Mouse (Mus musculus) liver, embryonic 13.5 days (tissue): ENCODE measurements around the gene Pcnx. TPM values are rescaled to one million over a fixed set of nuclear protein-coding genes. Genes with fewer than 3 reads are reported as not detected.
"Not testable (repeated sequence)": the region's sequence is repeated elsewhere in the genome, so short reads cannot be mapped to it uniquely, and the experiment has no call there.

ENCODE experiments used
- ATAC-seq: fragments of 200-750 bp; cut with Nextera tagmentation; 2 replicates; pipeline ENCODE4 v1.8.0; 2017; ENCODE audit warnings: low read depth, mild to moderate bottlenecking, moderate number of reproducible peaks, moderate library complexity
- DNase-seq: peaks from one replicate; pipeline ENCODE4 v3.0.0; 2022
- H3K27ac ChIP-seq: fragments of 300-500 bp; sonication (generic); 2 replicates; pipeline ENCODE4 v1.5.1; 2015; ENCODE audit warnings: moderate library complexity, mild to moderate bottlenecking, inconsistent platforms
- H3K27me3 ChIP-seq: fragments of 300-500 bp; sonication (generic); 2 replicates; pipeline ENCODE4 v1.6.1; 2015; ENCODE audit warnings: mild to moderate bottlenecking, inconsistent platforms
- H3K36me3 ChIP-seq: fragments of 300-500 bp; sonication (generic); 2 replicates; pipeline ENCODE4 v1.6.1; 2015; ENCODE audit warnings: mild to moderate bottlenecking, inconsistent platforms
- H3K4me1 ChIP-seq: fragments of 300-500 bp; sonication (generic); replicated peaks from 2 replicates; pipeline ENCODE4 v1.6.1; 2015; ENCODE audit warnings: inconsistent platforms
- H3K4me2 ChIP-seq: fragments of 300-500 bp; sonication (generic); 2 replicates; pipeline ENCODE4 v1.6.1; 2015; ENCODE audit warnings: inconsistent platforms, mild to moderate bottlenecking, moderate library complexity
- H3K4me3 ChIP-seq: fragments of 300-500 bp; sonication (generic); replicated peaks from 2 replicates; pipeline ENCODE4 v1.5.1; 2015; ENCODE audit warnings: mild to moderate bottlenecking, inconsistent platforms
- H3K9ac ChIP-seq: fragments of 300-500 bp; sonication (generic); 2 replicates; pipeline ENCODE4 v1.6.1; 2015; ENCODE audit warnings: mild to moderate bottlenecking, inconsistent platforms
- H3K9me3 ChIP-seq: fragments of 300-500 bp; sonication (generic); replicated peaks from 2 replicates; pipeline ENCODE4 v1.6.1; 2016; ENCODE audit warnings: inconsistent platforms
- WGBS: fragments of 180-500 bp; shearing (Covaris S2); methylation state at CpG from one replicate; pipeline ENCODE4 v1.1.7; 2015; ENCODE audit not compliant: insufficient replicate concordance; 5-methylcytosine and 5-hydroxymethylcytosine counted together
- polyA plus RNA-seq: library from polyadenylated mRNA; unstranded; fragments of >200 nt; fragmentation: Nextera tagmentation; extraction: Ambion mirVana; gene quantifications from 2 replicates; pipeline ENCODE4 v1.2.1, GENCODE M21; 2015

Gene Pcnx
- polyA plus RNA-seq, 1 experiment from 2014 or later = 1.5 TPM

GRCm38 (mm10) chr12:82002697-82003096 is 142.9 kb downstream of the Pcnx start:
- ATAC-seq, DNase-seq, H3K9ac ChIP-seq, H3K4me2 ChIP-seq, H3K27me3 ChIP-seq, H3K27ac ChIP-seq, H3K4me3 ChIP-seq, H3K9me3 ChIP-seq, H3K4me1 ChIP-seq, H3K36me3 ChIP-seq: not testable (repeated sequence)
- no CpG with 5 or more reads among the region's 6 CpGs for WGBS

- not testable (repeated sequence) for DNase-seq, H3K27me3 ChIP-seq, H3K36me3 ChIP-seq, H3K27ac ChIP-seq, ATAC-seq, H3K4me1 ChIP-seq, H3K9ac ChIP-seq, H3K4me2 ChIP-seq, H3K9me3 ChIP-seq, H3K4me3 ChIP-seq
- whole genome bisulfite sequencing = no CpG with 5 or more reads among the region's 6 CpGs
Observed at GRCm38 (mm10) chr12:82025901-82026633, 166.2 kb downstream of the Pcnx start.

- WGBS = no CpG with 5 or more reads among the region's 6 CpGs
- not testable (repeated sequence) for H3K9me3 ChIP-seq, H3K27me3 ChIP-seq, H3K4me1 ChIP-seq, H3K27ac ChIP-seq, DNase-seq, H3K4me2 ChIP-seq, H3K9ac ChIP-seq, H3K36me3 ChIP-seq, H3K4me3 ChIP-seq, ATAC-seq
Observed at GRCm38 (mm10) chr12:82033524-82033923, 173.7 kb downstream of the Pcnx start.

- no CpG with 5 or more reads among the region's 6 CpGs for WGBS
- not testable (repeated sequence) for H3K27me3 ChIP-seq, H3K36me3 ChIP-seq, H3K4me1 ChIP-seq, H3K9me3 ChIP-seq, DNase-seq, H3K4me3 ChIP-seq, ATAC-seq, H3K27ac ChIP-seq, H3K4me2 ChIP-seq, H3K9ac ChIP-seq
Observed at GRCm38 (mm10) chr12:82033973-82034372, 174.2 kb downstream of the Pcnx start.

- H3K4me1 ChIP-seq, H3K4me3 ChIP-seq, ATAC-seq, H3K36me3 ChIP-seq, H3K27ac ChIP-seq, H3K4me2 ChIP-seq, H3K27me3 ChIP-seq, DNase-seq, H3K9ac ChIP-seq, H3K9me3 ChIP-seq: not testable (repeated sequence)
- no CpG with 5 or more reads among the region's 4 CpGs for WGBS
Observed at GRCm38 (mm10) chr12:82044078-82044477, 184.3 kb downstream of the Pcnx start.

Other genes starting within 250 kb of the Pcnx start
- 0.02 and 0.05 TPM in 2 replicates for gene Ttc9, start 228.8 kb upstream of the Pcnx start, polyA plus RNA-seq
- 0.02 and 0.03 TPM in 2 replicates for gene Map3k9, start 78.8 kb upstream of the Pcnx start, polyA plus RNA-seq